Mouse (Mus musculus) C2C12 (cell line): ENCODE data around the gene Ugt1a6b. TPM values are rescaled to one million over a fixed set of nuclear protein-coding genes. Genes with fewer than 3 reads are reported as not detected.

Experiments
- H3K27me3 ChIP-seq: one replicate; pipeline ENCODE4 v1.6.1; 2011; ENCODE audit not compliant: control insufficient read depth, insufficient read depth, insufficient read length
- H3K36me3 ChIP-seq: one replicate; pipeline ENCODE4 v1.6.1; 2011; ENCODE audit not compliant: control insufficient read depth, insufficient read depth
- H3K4me3 ChIP-seq: one replicate; pipeline ENCODE4 v1.5.1; 2011; ENCODE audit warnings: mild to moderate bottlenecking, control low read depth; ENCODE audit not compliant: poor library complexity, insufficient read depth, severe bottlenecking
- H3K79me2 ChIP-seq: one replicate; pipeline ENCODE4 v1.6.1; 2011; ENCODE audit not compliant: control insufficient read depth, insufficient read depth
- H3K79me3 ChIP-seq: one replicate; pipeline ENCODE4 v1.6.1; 2011; ENCODE audit warnings: low read depth, control low read depth
- H3ac ChIP-seq: one replicate; pipeline ENCODE3; 2011; ENCODE audit warnings: low read depth; ENCODE audit not compliant: control insufficient read depth, insufficient read length
- CEBPB ChIP-seq: IDR thresholded peaks from one replicate; pipeline ENCODE4 v1.6.1; 2011; ENCODE audit warnings: low read depth, mild to moderate bottlenecking, control low read depth, moderate library complexity
- CTCF ChIP-seq: IDR thresholded peaks from one replicate; pipeline ENCODE4 v1.5.1; 2011; ENCODE audit not compliant: control insufficient read depth, insufficient read depth, insufficient read length
- FOSL1 ChIP-seq: IDR thresholded peaks from one replicate; pipeline ENCODE4 v1.8.0; 2011; ENCODE audit warnings: mild to moderate bottlenecking, low read length; ENCODE audit not compliant: poor library complexity, insufficient read depth, severe bottlenecking
- MAX ChIP-seq: IDR thresholded peaks from one replicate; pipeline ENCODE4 v1.6.1; 2011; ENCODE audit warnings: mild to moderate bottlenecking, control low read depth
- MYOD1 ChIP-seq: IDR thresholded peaks from one replicate; pipeline ENCODE4 v1.6.1; 2011; ENCODE audit warnings: low read depth; ENCODE audit not compliant: control insufficient read depth, insufficient read length
- MYOG ChIP-seq: IDR thresholded peaks from one replicate; pipeline ENCODE4 v1.6.1; 2011; ENCODE audit not compliant: control insufficient read depth, insufficient read length; ENCODE audit errors: extremely low read depth
- USF1 ChIP-seq: IDR thresholded peaks from one replicate; pipeline ENCODE4 v1.6.1; 2011; ENCODE audit warnings: low read depth, mild to moderate bottlenecking, control low read depth, moderate library complexity
- polyA plus RNA-seq: library from polyadenylated mRNA; unstranded; fragments of >200 nt; fragmentation: generic; extraction: Trizol; gene quantifications from one replicate; pipeline ENCODE4 v1.2.1, GENCODE M21; 2012; ENCODE audit warnings: missing spikeins

Ugt1a6b gene
- polyA plus RNA-seq, 1 experiment, result not detected

GRCm38 (mm10) chr1:88248658-88249057, 145.6 kb downstream of the Ugt1a6b start:
- Histone ChIP-seq H3ac (no peak overlapping the region), H3K79me3 (no peaks in the 10 kb centered on the region), H3K79me2 (no peaks in the 10 kb centered on the region), H3K27me3 (peaks cover 21% of the 10 kb centered on the region), H3K36me3 (no peaks in the 10 kb centered on the region), H3K4me3 (no peak overlapping the region)
- TF ChIP-seq MYOG (no peak), MYOD1 (no peak)

DNA sequence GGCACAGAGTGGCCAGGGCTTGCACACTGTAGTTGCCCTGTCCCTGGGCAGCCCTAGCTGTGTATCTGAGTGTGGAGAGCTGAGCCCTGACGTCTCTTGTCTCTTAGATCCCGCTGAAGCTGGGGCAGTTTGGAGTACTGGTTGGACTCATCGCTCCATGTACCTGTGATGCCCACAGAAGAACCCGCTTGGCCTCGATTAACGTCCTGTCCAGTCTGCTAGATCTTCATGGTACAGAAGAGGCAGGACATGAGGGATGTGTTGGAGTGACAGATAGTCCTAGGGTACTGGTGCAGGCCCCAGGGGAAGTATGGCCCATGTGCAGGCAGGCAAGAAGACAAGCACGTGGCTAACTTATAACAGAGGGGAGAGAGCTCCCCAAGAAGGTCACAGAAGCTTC, 146.5 kb downstream of the Ugt1a6b start:
- H3K79me3 ChIP-seq, result no peaks in the 10 kb centered on the region
- TF ChIP-seq USF1 (no peak), CEBPB (no peak), MAX (no peak), MYOD1 (no peak), MYOG (no peak), FOSL1 (no peak), CTCF (no peak)
- H3K4me3 ChIP-seq, result no peak overlapping the region
- H3K27me3 ChIP-seq, result peaks cover 17% of the 10 kb centered on the region
- H3K79me2 ChIP-seq, result no peaks in the 10 kb centered on the region
- H3K36me3 ChIP-seq, result no peaks in the 10 kb centered on the region
- H3ac ChIP-seq, result no peak overlapping the region

GRCm38 (mm10) chr1:88250023-88250422, 147.0 kb downstream of the Ugt1a6b start:
- no peaks in the 10 kb centered on the region for H3K79me2 ChIP-seq
- no peaks in the 10 kb centered on the region for H3K36me3 ChIP-seq
- no peak overlapping the region for H3K4me3 ChIP-seq
- no peak for TF ChIP-seq CEBPB
- no peaks in the 10 kb centered on the region for H3K79me3 ChIP-seq
- peaks cover 17% of the 10 kb centered on the region for H3K27me3 ChIP-seq
- H3ac ChIP-seq, result no peak overlapping the region

DNA sequence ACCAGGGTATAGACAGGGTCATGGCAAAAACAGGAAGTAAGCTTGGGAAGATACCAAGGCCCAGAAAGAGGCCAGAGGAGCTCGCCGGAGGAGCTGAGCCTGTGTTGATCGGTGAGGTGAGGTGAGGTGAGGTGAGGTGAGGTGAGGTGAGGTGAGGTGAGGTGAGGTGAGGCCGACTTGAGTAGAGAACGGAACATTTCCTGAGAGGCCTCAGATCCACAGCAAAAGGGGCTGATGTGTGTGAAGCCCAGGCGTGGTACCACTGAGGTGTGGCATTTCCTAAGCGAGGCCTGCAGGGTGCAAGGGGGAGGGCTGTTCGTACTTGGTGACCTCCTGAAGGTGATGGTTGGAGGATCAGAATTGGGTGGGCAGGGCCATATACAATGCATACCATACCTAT, 150.1 kb downstream of the Ugt1a6b start:
- no peaks in the 10 kb centered on the region for H3K79me3 ChIP-seq
- no peak overlapping the region for H3ac ChIP-seq
- TF ChIP-seq CTCF, result no peak
- no peak for TF ChIP-seq USF1
- TF ChIP-seq CEBPB, result no peak
- TF ChIP-seq MYOG, result no peak
- no peak for TF ChIP-seq MYOD1
- TF ChIP-seq MAX, result no peak
- TF ChIP-seq FOSL1, result no peak
- no peak overlapping the region for H3K4me3 ChIP-seq
- peaks cover 12% of the 10 kb centered on the region for H3K27me3 ChIP-seq
- no peaks in the 10 kb centered on the region for H3K36me3 ChIP-seq
- H3K79me2 ChIP-seq, result no peaks in the 10 kb centered on the region

- Histone ChIP-seq H3K79me2 (no peaks in the 10 kb centered on the region), H3ac (no peak overlapping the region)
- no peak for TF ChIP-seq MAX
- TF ChIP-seq FOSL1, result no peak
- TF ChIP-seq CEBPB, result no peak
- no peak for TF ChIP-seq MYOG
- TF ChIP-seq MYOD1, result no peak
- no peak for TF ChIP-seq USF1
- TF ChIP-seq CTCF, result no peak
Observed at GRCm38 (mm10) chr1:88253540-88253939, 150.5 kb downstream of the Ugt1a6b start.

DNA sequence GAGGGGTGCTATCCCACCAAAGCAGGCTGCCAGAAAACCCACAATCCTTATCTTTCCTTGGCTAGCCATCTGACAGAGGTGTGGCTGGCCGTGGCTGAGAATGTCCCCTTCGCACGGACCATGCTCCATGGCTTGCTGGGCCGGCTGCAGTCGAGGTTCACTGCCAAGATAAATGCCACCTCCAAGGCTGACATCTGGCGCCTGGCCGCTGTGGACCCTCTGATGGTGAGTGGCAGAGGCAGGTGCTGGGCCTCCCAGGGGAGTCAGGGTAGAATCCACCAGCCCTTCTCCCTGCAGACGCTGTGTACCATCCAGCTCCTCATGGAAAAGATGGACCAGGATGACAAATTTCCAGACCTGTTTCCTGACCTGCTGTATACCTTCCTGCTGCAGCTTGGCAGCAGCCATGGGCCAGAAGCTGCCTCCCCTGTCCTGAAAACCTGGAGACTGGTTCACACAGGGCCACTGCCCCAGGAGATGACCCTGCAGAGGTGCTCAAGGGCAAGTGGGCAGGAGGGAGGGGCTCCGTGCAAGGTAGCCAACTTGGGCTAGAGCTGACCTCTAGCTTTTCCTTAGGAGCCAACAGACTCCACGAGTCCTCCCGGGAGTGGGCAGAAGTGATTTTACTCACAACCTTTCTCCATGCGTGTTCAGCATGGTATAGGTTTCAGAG, 151.9 kb downstream of the Ugt1a6b start:
- Histone ChIP-seq H3K27me3 (peaks cover 6% of the 10 kb centered on the region), H3K4me3 (no peak overlapping the region), H3K36me3 (no peaks in the 10 kb centered on the region), H3K79me3 (no peaks in the 10 kb centered on the region), H3ac (no peak overlapping the region), H3K79me2 (no peaks in the 10 kb centered on the region)
- peak; percentile 99 for TF ChIP-seq MYOD1
- no peak for TF ChIP-seq USF1

More at GRCm38 (mm10) chr1:88253540-88253939, 150.5 kb downstream of the Ugt1a6b start:
- no peaks in the 10 kb centered on the region for H3K79me3 ChIP-seq
- no peak overlapping the region for H3K4me3 ChIP-seq
- H3K36me3 ChIP-seq, result no peaks in the 10 kb centered on the region
- H3K27me3 ChIP-seq, result peaks cover 12% of the 10 kb centered on the region
